Mouse (Mus musculus) inflammation-experienced regulatory T-cells, adult 6 months (primary cell): ENCODE measurements around the gene Ikzf3. TPM values are rescaled to one million over a fixed set of nuclear protein-coding genes. Genes with fewer than 3 reads are reported as not detected.

Experiments
- ATAC-seq: one replicate; pipeline ENCODE4 v1.8.0; 2017
- polyA plus RNA-seq, 3 experiments: library from polyadenylated mRNA; unstranded; fragments of 100-300 nt; shearing (Covaris generic); gene quantifications; one replicate each; pipeline ENCODE4 v1.2.1; 2017

Gene Ikzf3
- polyA plus RNA-seq, 3 experiments from 2014 or later = 75.8 to 102 (median 78.8) TPM

- no peak for ATAC-seq
These were observed 22.5 kb upstream of the Ikzf3 start for GRCm38 (mm10) chr11:98568326-98568725.

- ATAC-seq = no peak
These were observed 18.1 kb upstream of the Ikzf3 start for GRCm38 (mm10) chr11:98563921-98564414.

GRCm38 (mm10) chr11:98563025-98563424, 17.2 kb upstream of the Ikzf3 start:
- ATAC-seq = peak; percentile 69

GRCm38 (mm10) chr11:98560942-98561341, 15.1 kb upstream of the Ikzf3 start:
- ATAC-seq = no peak

GRCm38 (mm10) chr11:98555124-98555700, 9.4 kb upstream of the Ikzf3 start:
- no peak for ATAC-seq

- no peak for ATAC-seq
These were observed 8.1 kb upstream of the Ikzf3 start for GRCm38 (mm10) chr11:98553966-98554365.

- ATAC-seq = peak; percentile 60
These were observed 5.4 kb upstream of the Ikzf3 start, which contains the start of gene Zpbp2 for GRCm38 (mm10) chr11:98550975-98551828. Gene Zpbp2 (plus strand): TSS chr11:98551097.

- ATAC-seq = peak; percentile 73
These were observed 4.6 kb upstream of the Ikzf3 start for GRCm38 (mm10) chr11:98550311-98550974.

- no peak for ATAC-seq
These were observed 3.5 kb upstream of the Ikzf3 start for GRCm38 (mm10) chr11:98549363-98549762.

- ATAC-seq = no peak
These were observed 1.5 kb upstream of the Ikzf3 start for GRCm38 (mm10) chr11:98547308-98547693.

- no peak for ATAC-seq
These were observed 887 bp upstream of the Ikzf3 start for GRCm38 (mm10) chr11:98546529-98547307.

- ATAC-seq = no peak
These were observed 747 bp downstream of the Ikzf3 start for GRCm38 (mm10) chr11:98544890-98545677.

GRCm38 (mm10) chr11:98543414-98543813, 2.4 kb downstream of the Ikzf3 start:
- ATAC-seq = no peak

- ATAC-seq = no peak
These were observed 3.3 kb downstream of the Ikzf3 start for GRCm38 (mm10) chr11:98542553-98542952.

- ATAC-seq = no peak
These were observed 5.5 kb downstream of the Ikzf3 start for GRCm38 (mm10) chr11:98540319-98540718.

- ATAC-seq = no peak
These were observed 8.3 kb downstream of the Ikzf3 start for GRCm38 (mm10) chr11:98537480-98538034.

GRCm38 (mm10) chr11:98526824-98527461, 18.9 kb downstream of the Ikzf3 start:
- peak; percentile 61 for ATAC-seq

GRCm38 (mm10) chr11:98525140-98525539, 20.7 kb downstream of the Ikzf3 start:
- no peak for ATAC-seq

GRCm38 (mm10) chr11:98520468-98520867, 25.4 kb downstream of the Ikzf3 start:
- no peak for ATAC-seq

GRCm38 (mm10) chr11:98513356-98513936, 32.4 kb downstream of the Ikzf3 start:
- no peak for ATAC-seq
